Mouse (Mus musculus): Measurements from ENCODE around the gene Rtkn2. TPM values are rescaled to one million over a fixed set of nuclear protein-coding genes. Genes with fewer than 3 reads are reported as not detected.

The Rtkn2 gene
- total RNA-seq, 4 experiments from 2014 or later: 6.4 to 6.9 (median 6.5) TPM

DNA sequence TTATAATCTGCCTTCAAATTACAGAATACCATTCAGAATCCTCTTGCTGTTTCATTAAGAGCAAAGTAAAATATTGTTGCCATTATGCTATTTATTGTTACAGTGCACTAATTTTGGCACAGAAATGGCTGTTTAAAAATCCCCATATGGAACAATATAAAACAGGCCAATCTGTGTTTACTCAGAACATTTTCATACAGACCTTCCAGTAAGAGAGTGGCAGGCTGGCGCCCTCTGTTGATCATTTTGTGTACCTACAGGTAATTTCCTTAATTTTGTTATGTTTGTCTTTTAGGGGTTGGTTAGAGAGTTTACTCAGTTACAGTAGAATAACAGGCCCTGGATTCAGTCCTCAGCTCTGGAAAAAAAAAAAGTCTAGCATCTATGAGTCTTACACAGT, 16.8 kb downstream of the Rtkn2 start:
- no peak for DNase-seq (ENCODE audit: low spot score in 2 of 2)

- no peak for DNase-seq (ENCODE audit: low spot score in 2 of 2)
These were observed 18.8 kb downstream of the Rtkn2 start for GRCm38 (mm10) chr10:67998116-67998635.

DNA sequence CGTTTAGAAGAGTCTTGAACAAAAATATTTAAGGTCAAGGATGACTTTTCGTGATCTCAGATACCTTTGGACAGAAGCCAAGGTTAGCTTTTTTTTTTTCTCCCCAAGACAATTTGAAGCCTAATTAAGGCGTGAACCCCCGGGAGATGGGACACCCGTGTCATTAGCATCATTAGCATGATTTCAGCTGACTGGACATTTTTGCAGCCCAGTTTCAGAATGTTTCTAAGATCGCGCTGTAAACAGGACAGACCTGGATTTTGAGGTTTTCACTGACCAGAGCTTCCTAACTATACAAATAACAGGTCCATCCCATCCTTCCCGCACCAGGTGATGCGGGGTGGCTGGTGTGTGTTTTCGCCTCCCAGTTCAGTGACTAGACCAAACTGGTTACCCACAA, 19.8 kb downstream of the Rtkn2 start:
- DNase-seq (ENCODE audit: low spot score in 2 of 2): no peak

DNA sequence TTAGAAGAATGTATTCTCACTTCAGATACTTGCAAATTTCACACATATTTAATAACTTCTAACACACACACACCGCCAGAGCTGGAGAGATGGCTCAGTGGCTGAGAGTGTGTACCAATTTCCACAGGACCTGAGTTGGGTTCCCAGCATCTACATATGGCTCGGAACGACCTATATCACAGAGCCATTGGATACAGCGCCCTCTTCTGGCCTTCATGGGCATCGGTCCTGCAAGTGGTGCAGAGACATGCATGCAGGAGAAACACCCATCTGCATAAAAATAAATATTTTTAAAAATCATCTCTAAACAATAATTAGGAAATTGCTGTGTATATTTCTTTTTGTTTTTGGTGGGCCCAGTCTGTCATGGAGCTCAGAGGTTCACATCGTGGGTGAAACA, 22.1 kb downstream of the Rtkn2 start:
- DNase-seq (ENCODE audit: low spot score in 2 of 2): no peak

GRCm38 (mm10) chr10:68003651-68004422, 24.5 kb downstream of the Rtkn2 start:
- no peak for DNase-seq (ENCODE audit: low spot score in 2 of 2)

DNA sequence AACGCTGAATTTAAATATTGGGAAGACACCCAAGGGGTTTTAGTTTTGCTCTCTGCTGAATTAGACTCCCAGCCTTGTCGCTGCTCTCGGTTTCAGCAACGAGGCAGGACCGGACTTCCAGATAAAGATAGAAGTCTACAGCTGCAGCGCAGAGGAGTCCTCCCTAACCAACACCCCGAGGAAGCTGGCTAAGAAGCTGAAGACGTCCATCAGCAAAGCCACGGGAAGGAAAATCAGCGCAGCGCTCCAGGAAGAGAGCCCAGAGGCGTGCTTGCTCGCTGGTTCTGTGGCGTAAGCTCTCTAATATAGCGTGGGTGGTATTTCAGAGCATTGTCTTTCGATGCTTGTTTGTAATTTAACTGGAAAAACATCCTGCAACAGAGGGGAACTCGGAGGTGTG, 26.0 kb downstream of the Rtkn2 start:
- DNase-seq (ENCODE audit: low spot score in 2 of 2): no peak

DNA sequence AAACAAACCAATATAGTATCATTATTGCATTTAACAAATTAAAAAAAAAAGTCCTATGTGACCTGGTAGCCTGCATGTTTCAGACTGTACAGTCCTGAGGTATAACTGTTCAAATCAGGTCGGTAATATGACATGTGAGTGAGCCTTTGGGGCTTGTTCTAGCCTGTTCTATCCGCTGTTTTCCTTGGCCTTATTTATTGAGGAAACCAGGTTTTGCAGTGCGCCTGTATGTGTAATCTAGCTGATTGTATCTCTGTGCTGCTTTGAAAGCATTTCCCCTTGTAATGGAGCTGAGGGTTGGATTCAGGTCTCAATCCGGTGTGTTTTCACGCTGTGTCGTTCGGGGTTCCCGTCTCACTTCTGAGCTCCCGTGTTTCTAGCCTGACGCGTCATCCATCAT, 27.1 kb downstream of the Rtkn2 start:
- no peak for DNase-seq (ENCODE audit: low spot score in 2 of 2)

GRCm38 (mm10) chr10:68007103-68007502, 27.7 kb downstream of the Rtkn2 start:
- no peak for DNase-seq (ENCODE audit: low spot score in 2 of 2)

DNA sequence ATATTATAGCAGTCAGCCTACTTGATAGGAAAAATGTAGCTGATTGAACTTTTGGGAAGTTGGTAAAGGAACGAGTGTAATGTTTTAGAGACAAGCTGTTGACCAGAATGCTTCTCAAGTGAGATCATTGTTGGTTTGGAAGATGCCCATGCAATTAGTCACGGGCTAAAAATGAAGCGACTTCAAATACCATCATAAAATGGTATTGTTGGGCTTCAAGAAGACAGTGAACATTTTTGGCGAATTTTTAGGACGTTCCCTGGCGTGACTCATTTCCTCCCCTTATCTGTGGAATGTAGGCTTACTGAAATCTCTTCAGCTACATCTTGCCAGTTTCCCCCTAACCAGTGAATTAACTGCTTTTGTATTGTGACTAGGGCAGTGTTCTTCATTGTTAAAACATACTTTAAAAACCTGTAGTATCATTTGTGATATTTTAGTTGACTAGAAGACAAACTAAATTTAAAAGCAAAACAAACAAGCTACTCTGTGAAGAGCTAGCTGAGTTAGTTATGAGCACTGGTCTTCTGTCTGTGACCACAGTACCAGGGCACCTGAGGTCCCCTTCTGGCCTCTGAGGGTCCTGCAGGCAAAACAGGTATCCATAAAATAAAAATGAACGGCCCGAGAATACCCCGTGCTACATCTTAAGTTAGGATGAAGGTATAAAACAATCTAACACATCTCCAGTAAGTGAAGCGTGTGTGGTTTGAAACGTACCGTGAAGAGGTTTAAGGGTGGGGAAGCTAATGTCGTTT, 29.0 kb downstream of the Rtkn2 start:
- peak in 1 of 2 experiments; percentile 24 for DNase-seq (ENCODE audit: low spot score in 2 of 2)

DNA sequence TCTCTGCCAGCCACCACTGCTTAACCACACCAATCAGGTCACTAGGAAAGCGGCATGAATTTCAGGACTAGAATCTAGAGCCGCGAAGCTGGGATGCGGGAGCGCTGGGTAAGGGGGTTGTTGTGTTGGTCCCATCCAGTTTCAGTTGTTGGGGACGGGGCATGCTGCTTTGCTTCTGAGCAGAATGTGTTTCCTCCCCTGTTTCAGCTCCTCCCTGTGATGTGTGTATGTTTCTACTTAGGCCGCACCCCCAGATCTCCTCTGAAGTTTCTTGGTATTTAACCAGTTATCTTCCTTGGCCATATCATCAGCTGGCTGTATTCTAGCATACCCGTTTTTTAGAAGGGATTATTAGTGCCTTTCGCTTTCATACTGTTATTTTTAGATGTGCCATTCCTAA, 29.9 kb downstream of the Rtkn2 start:
- DNase-seq (ENCODE audit: low spot score in 2 of 2): no peak

DNA sequence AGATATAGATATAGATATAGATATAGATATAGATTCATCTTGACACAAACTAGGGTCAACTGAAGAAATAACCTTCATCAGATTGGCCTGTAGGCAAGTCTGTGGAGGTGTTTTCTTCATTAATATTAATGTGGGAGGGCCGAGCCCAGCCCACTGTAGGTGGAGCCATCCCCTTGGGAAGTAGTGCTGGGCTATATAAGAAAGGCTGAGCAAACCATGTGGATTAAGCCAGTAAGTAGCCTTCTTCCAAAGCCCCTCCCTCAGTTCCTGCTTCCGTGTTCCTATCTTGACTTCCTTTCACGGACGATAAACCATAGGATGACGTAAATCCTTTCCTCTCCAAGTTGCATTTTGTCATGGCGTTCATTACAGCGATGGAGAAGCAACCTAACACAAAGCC, 30.5 kb downstream of the Rtkn2 start:
- no peak for DNase-seq (ENCODE audit: low spot score in 2 of 2)

DNA sequence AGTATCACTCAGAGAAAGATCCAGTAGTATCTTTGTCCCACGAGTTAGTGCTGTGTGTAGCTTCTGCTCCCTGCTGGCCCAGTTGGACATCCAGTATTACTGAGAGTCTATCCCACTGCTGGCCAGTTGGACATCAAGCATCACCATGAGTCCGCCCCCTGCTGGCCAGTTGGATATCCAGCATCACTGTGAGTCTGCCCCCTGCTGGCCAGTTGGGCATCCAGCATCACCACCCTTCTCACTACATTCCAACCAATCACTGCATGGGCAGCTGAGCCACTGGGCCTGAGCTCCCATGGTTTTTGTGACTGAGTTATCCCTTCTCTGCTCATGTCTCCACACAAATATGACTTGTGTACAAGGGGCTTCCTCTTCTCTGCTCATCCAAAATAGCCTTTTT, 33.8 kb downstream of the Rtkn2 start:
- no peak for DNase-seq (ENCODE audit: low spot score in 2 of 2)

GRCm38 (mm10) chr10:68020755-68021154, 41.4 kb downstream of the Rtkn2 start:
- no peak for DNase-seq (ENCODE audit: low spot score in 2 of 2)

GRCm38 (mm10) chr10:68025660-68026059, 46.3 kb downstream of the Rtkn2 start:
- DNase-seq (ENCODE audit: low spot score in 2 of 2): no peak

DNA sequence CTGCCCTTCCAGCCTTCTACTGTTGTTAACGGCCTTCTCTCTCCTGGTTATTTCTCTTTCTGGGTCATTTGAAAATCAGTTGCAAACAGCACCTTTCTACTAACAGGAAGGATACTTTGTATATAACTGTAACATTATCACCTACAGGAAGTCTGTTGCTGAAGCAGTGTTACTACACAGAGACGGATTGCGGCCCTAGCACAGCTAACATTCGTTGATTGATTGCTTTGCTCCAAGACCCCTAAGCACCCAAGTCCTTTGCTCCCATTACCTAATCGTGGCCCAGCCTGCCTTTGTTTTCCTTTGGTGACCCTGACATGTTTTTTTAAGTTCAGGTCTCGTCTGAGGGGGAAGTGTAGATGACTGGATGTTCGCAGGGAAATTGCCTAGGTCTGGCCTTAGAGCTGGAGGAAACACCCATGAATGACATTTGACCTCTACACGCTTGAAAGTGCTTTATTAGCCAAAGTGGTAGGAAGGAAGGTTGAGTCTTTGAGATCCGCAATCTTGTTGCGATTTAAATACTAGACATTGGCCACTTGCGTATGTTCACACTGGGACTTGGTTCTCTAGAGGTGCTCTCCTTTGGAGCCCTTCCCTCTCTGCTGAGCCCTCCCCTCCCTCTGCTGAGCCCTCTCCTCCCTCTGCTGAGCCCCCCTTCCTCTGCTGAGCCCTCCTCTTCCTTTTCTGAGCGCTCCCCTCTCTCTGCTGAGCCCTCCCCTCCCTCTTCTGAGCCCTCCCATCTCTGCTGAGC, 49.1 kb downstream of the Rtkn2 start:
- DNase-seq (ENCODE audit: low spot score in 2 of 2): no peak

DNA sequence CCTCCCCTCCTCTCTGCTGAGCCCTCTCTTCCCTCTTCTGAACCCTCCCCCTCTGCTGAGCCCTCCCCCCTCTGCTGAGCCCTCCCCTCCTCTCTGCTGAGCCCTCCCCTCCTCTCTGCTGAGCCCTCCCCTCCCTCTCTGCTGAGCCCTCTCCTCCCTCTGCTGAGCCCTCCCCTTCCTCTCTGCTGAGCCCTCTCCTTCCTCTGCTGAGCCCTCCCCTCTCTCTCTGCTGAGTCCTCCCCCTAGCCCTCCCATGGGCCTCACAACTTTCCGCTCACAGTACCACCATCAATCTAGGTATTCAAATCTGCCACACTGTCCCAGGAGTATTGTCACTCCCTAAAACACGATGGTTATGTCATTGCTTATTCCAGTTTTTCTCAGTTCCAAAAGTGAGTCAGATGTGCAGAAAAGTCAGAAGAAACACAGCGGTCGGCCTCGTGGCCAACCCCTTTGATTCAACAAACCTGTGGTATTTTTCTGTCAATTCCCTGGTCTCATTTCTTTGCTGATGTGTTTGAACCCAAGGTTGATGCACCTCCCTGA, 49.8 kb downstream of the Rtkn2 start:
- DNase-seq (ENCODE audit: low spot score in 2 of 2): no peak

GRCm38 (mm10) chr10:68030027-68030426, 50.7 kb downstream of the Rtkn2 start:
- no peak for DNase-seq (ENCODE audit: low spot score in 2 of 2)

- no peak for DNase-seq (ENCODE audit: low spot score in 2 of 2)
These were observed 56.5 kb downstream of the Rtkn2 start for GRCm38 (mm10) chr10:68035707-68036367.

DNA sequence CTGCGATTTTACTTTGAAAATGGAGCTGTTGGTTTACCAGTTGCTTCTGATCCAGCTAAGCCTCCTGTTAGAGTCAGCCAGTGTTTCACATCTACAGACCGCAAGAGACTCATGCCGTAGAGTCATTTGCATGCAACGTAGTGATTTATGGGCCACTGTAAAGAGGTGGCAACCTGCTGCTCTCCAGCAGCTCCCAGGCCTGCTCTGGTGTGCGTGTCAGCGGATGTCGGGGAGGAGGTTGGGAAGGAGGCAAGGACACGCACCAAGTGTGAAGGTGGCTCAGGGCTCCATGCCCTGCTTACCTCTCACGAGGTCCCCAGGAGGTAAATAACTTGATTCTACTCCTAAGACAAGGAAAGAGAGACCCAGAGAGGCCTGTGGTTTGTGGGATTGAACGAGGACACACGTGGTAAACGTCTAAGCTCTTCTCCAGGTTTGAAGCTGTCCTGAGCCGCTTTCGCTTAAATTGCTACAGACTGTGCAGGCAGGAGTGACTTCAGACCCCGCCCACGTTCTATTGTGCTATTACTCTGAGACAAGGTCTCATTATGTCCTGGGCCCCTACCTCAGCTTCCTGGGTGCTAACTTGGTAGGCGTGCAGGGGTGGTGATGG, 57.1 kb downstream of the Rtkn2 start:
- no peak for DNase-seq (ENCODE audit: low spot score in 2 of 2)

DNA sequence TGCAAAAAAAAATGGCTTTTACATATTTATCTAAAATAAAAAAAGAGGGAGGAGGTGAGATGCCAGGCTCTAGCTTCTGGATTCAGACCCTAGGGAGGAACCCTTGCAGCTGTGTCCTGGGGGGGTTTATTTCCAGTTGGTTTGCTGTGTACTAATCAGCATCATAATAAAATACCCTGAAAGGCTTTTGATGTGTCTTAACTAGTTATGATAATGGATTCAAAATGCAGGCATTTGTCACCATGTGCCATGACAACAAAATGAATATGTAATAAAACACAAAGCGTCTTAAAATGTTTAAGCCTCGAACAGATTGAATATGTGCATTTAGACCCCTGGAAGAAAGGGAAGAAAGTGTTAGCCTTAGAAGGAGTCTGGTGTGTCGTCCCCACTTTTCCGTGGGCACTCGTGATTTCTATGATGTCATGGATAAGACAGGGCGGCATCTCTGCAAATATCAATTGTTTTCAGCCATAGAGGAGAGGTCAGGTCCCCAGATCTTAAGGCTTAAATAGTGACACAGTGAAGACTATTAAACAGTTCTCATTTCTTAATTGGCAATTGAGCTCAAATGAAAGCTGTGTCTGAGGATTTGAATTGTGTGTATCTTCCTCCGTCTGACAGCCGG, 59.7 kb downstream of the Rtkn2 start:
- DNase-seq (ENCODE audit: low spot score in 2 of 2): no peak

All from left cerebral cortex, adult 8-10 months (tissue).